Mouse (Mus musculus) liver, adult 2 months (tissue): ENCODE measurements around the gene Stat1.

Experiments used
- CTCF ChIP-seq: fragments of 200-500 bp; IDR thresholded peaks from 2 replicates; pipeline ENCODE4 v1.5.1; 2011; ENCODE audit warnings: low read depth, low read length, control low read depth
- POLR2A ChIP-seq: fragments of 200-500 bp; IDR thresholded peaks from 2 replicates; pipeline ENCODE4 v1.6.1; 2011; ENCODE audit warnings: low read length, control low read depth; ENCODE audit not compliant: insufficient read depth; ENCODE audit errors: extremely low read depth

DNA sequence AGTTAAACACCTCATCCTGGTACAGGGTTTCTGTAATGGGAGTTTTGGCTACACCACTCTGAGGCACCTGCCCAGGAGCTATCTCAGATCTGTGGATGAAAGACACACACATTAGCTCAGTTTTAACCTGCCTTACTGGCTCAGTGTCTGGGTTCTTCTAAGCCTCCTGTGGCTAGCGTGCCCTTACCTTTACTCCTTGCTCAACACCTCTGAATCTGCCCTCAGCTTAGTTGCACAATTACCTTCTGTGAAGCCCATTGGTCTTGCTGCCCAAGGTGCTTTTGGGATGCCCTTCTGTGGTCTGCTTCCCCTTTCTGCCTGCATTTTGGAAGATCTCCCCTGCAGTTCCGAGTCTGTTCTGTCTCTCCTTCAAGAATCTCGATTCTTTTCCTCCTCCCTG is 5.6 kb downstream of the Stat1 start:
- TF ChIP-seq CTCF (no peak), POLR2A (no peak)
